Mouse (Mus musculus): ENCODE measurements around the gene Btg1. TPM values are rescaled to one million over a fixed set of nuclear protein-coding genes. Genes with fewer than 3 reads are reported as not detected.
A peak's percentile ranks its signal among the peaks of the same experiment; 100 is the strongest.

Btg1 gene
- polyA plus RNA-seq, 1 experiment from 2014 or later: 47.5 TPM

GRCm38 (mm10) chr10:96602339-96602738 lies 14.5 kb upstream of the Btg1 start:
- H3K9ac ChIP-seq (ENCODE audit: low read length): no peak overlapping the region
- H3K4me3 ChIP-seq (ENCODE audit: low read depth, low read length): no peak overlapping the region
- no peak for ATAC-seq (ENCODE audit: low FRiP score)
- WGBS: 81% methylated on average over 3 of the region's 3 CpGs
- no peak overlapping the region for H3K27ac ChIP-seq (ENCODE audit: low read depth, low read length)
- no peaks in the 10 kb centered on the region for H3K4me1 ChIP-seq (ENCODE audit: control insufficient read depth, insufficient read depth, low read length)
- no peaks in the 10 kb centered on the region for H3K9me3 ChIP-seq (ENCODE audit: control insufficient read depth, low read length)
- no peaks in the 10 kb centered on the region for H3K27me3 ChIP-seq (ENCODE audit: control insufficient read depth, insufficient read depth, low read length)
- H3K36me3 ChIP-seq (ENCODE audit: control insufficient read depth, insufficient read depth, low read length): no peaks in the 10 kb centered on the region
- H3K4me2 ChIP-seq: no peak overlapping the region
- no peak for DNase-seq (ENCODE audit: low spot score, missing footprints)

- Histone ChIP-seq H3K27ac (ENCODE audit: low read depth, low read length) (no peak overlapping the region), H3K4me2 (no peak overlapping the region), H3K4me1 (ENCODE audit: control insufficient read depth, insufficient read depth, low read length) (no peaks in the 10 kb centered on the region), H3K36me3 (ENCODE audit: control insufficient read depth, insufficient read depth, low read length) (no peaks in the 10 kb centered on the region), H3K9me3 (ENCODE audit: control insufficient read depth, low read length) (no peaks in the 10 kb centered on the region), H3K4me3 (ENCODE audit: low read depth, low read length) (no peak overlapping the region), H3K27me3 (ENCODE audit: control insufficient read depth, insufficient read depth, low read length) (no peaks in the 10 kb centered on the region), H3K9ac (ENCODE audit: low read length) (no peak overlapping the region)
- ATAC-seq (ENCODE audit: low FRiP score) (no peak), DNase-seq (ENCODE audit: low spot score, missing footprints) (no peak)
- 100% methylated on average over 1 of the region's 1 CpGs for WGBS
Observed at GRCm38 (mm10) chr10:96605168-96605567, 11.6 kb upstream of the Btg1 start.

- WGBS: 86% methylated on average over 2 of the region's 2 CpGs
- no peak for DNase-seq (ENCODE audit: low spot score, missing footprints)
- H3K27ac ChIP-seq (ENCODE audit: low read depth, low read length): no peak overlapping the region
- H3K4me2 ChIP-seq: no peak overlapping the region
- H3K9me3 ChIP-seq (ENCODE audit: control insufficient read depth, low read length): no peaks in the 10 kb centered on the region
- H3K36me3 ChIP-seq (ENCODE audit: control insufficient read depth, insufficient read depth, low read length): no peaks in the 10 kb centered on the region
- no peaks in the 10 kb centered on the region for H3K27me3 ChIP-seq (ENCODE audit: control insufficient read depth, insufficient read depth, low read length)
- ATAC-seq (ENCODE audit: low FRiP score): no peak
- H3K9ac ChIP-seq (ENCODE audit: low read length): no peak overlapping the region
- no peak overlapping the region for H3K4me3 ChIP-seq (ENCODE audit: low read depth, low read length)
- no peaks in the 10 kb centered on the region for H3K4me1 ChIP-seq (ENCODE audit: control insufficient read depth, insufficient read depth, low read length)
Observed at GRCm38 (mm10) chr10:96605856-96606255, 10.9 kb upstream of the Btg1 start.

- Histone ChIP-seq H3K4me3 (ENCODE audit: low read depth, low read length) (no peak overlapping the region), H3K9ac (ENCODE audit: low read length) (no peak overlapping the region), H3K27ac (ENCODE audit: low read depth, low read length) (no peak overlapping the region), H3K4me1 (ENCODE audit: control insufficient read depth, insufficient read depth, low read length) (no peaks in the 10 kb centered on the region), H3K9me3 (ENCODE audit: control insufficient read depth, low read length) (no peaks in the 10 kb centered on the region), H3K4me2 (no peak overlapping the region), H3K27me3 (ENCODE audit: control insufficient read depth, insufficient read depth, low read length) (no peaks in the 10 kb centered on the region), H3K36me3 (ENCODE audit: control insufficient read depth, insufficient read depth, low read length) (no peaks in the 10 kb centered on the region)
- DNase-seq (ENCODE audit: low spot score, missing footprints): peak; percentile 62
- no peak for ATAC-seq (ENCODE audit: low FRiP score)
- 85% methylated on average over 4 of the region's 4 CpGs for WGBS
Observed at GRCm38 (mm10) chr10:96607617-96608185, 9.1 kb upstream of the Btg1 start.

GRCm38 (mm10) chr10:96609356-96610345 lies 7.2 kb upstream of the Btg1 start:
- peak; percentile 12 for DNase-seq (ENCODE audit: low spot score, missing footprints)
- H3K36me3 ChIP-seq (ENCODE audit: control insufficient read depth, insufficient read depth, low read length): no peaks in the 10 kb centered on the region
- no peak for ATAC-seq (ENCODE audit: low FRiP score)
- no peak overlapping the region for H3K9ac ChIP-seq (ENCODE audit: low read length)
- 86% methylated on average over 8 of the region's 8 CpGs for WGBS
- no peaks in the 10 kb centered on the region for H3K4me1 ChIP-seq (ENCODE audit: control insufficient read depth, insufficient read depth, low read length)
- no peak overlapping the region for H3K4me3 ChIP-seq (ENCODE audit: low read depth, low read length)
- no peaks in the 10 kb centered on the region for H3K9me3 ChIP-seq (ENCODE audit: control insufficient read depth, low read length)
- H3K27ac ChIP-seq (ENCODE audit: low read depth, low read length): no peak overlapping the region
- H3K4me2 ChIP-seq: no peak overlapping the region
- no peaks in the 10 kb centered on the region for H3K27me3 ChIP-seq (ENCODE audit: control insufficient read depth, insufficient read depth, low read length)

GRCm38 (mm10) chr10:96616001-96616708 lies 651 bp upstream of the Btg1 start:
- Histone ChIP-seq H3K4me1 (ENCODE audit: control insufficient read depth, insufficient read depth, low read length) (peaks cover 10% of the 10 kb centered on the region), H3K36me3 (ENCODE audit: control insufficient read depth, insufficient read depth, low read length) (peaks cover 4% of the 10 kb centered on the region), H3K27me3 (ENCODE audit: control insufficient read depth, insufficient read depth, low read length) (no peaks in the 10 kb centered on the region), H3K9me3 (ENCODE audit: control insufficient read depth, low read length) (no peaks in the 10 kb centered on the region), H3K9ac (ENCODE audit: low read length) (peak overlapping the region; percentile 59), H3K27ac (ENCODE audit: low read depth, low read length) (peak overlapping the region; percentile 21; the same call in 1 of the 2 replicates), H3K4me3 (ENCODE audit: low read depth, low read length) (peak overlapping the region; percentile 98), H3K4me2 (peak overlapping the region; percentile 49)
- no peak for DNase-seq (ENCODE audit: low spot score, missing footprints)
- ATAC-seq (ENCODE audit: low FRiP score): no peak
- WGBS: 2% methylated on average over 24 of the region's 24 CpGs

GRCm38 (mm10) chr10:96617221-96617950 lies 580 bp downstream of the Btg1 start:
- Histone ChIP-seq H3K27me3 (ENCODE audit: control insufficient read depth, insufficient read depth, low read length) (no peaks in the 10 kb centered on the region), H3K36me3 (ENCODE audit: control insufficient read depth, insufficient read depth, low read length) (peaks cover 4% of the 10 kb centered on the region), H3K9me3 (ENCODE audit: control insufficient read depth, low read length) (no peaks in the 10 kb centered on the region), H3K4me2 (peak overlapping the region; percentile 46), H3K4me1 (ENCODE audit: control insufficient read depth, insufficient read depth, low read length) (peaks cover 19% of the 10 kb centered on the region), H3K4me3 (ENCODE audit: low read depth, low read length) (peak overlapping the region; percentile 98), H3K27ac (ENCODE audit: low read depth, low read length) (peak overlapping the region; percentile 88), H3K9ac (ENCODE audit: low read length) (peak overlapping the region; percentile 99)
- ATAC-seq (ENCODE audit: low FRiP score) (peak; percentile 52), DNase-seq (ENCODE audit: low spot score, missing footprints) (peak; percentile 95)
- under 1% methylated on average over 74 of the region's 78 CpGs for WGBS

- ATAC-seq (ENCODE audit: low FRiP score) (peak; percentile 39), DNase-seq (ENCODE audit: low spot score, missing footprints) (no peak)
- H3K9ac ChIP-seq (ENCODE audit: low read length): peak overlapping the region; percentile 99
- under 1% methylated on average over 29 of the region's 29 CpGs for WGBS
- peaks cover 4% of the 10 kb centered on the region for H3K36me3 ChIP-seq (ENCODE audit: control insufficient read depth, insufficient read depth, low read length)
- no peaks in the 10 kb centered on the region for H3K9me3 ChIP-seq (ENCODE audit: control insufficient read depth, low read length)
- peak overlapping the region; percentile 46 for H3K4me2 ChIP-seq
- no peaks in the 10 kb centered on the region for H3K27me3 ChIP-seq (ENCODE audit: control insufficient read depth, insufficient read depth, low read length)
- H3K4me1 ChIP-seq (ENCODE audit: control insufficient read depth, insufficient read depth, low read length): peaks cover 22% of the 10 kb centered on the region
- H3K27ac ChIP-seq (ENCODE audit: low read depth, low read length): peak overlapping the region; percentile 88
- peak overlapping the region; percentile 98 for H3K4me3 ChIP-seq (ENCODE audit: low read depth, low read length)
Observed at GRCm38 (mm10) chr10:96617951-96618575, 1.3 kb downstream of the Btg1 start.
